Mouse (Mus musculus): ENCODE results near the gene Stx6. TPM values are rescaled to one million over a fixed set of nuclear protein-coding genes. Genes with fewer than 3 reads are reported as not detected.

Gene Stx6
- polyA plus RNA-seq (2015; fragmentation: Nextera tagmentation; extraction: Ambion mirVana): 48.7 and 49.9 TPM in 2 replicates

GRCm38 (mm10) chr1:155158141-155158969 is at the start of gene Stx6:
Gene Stx6 (plus strand): TSS chr1:155158715.
- peak within 1 kb of the TSS; percentile 93 for H3K27ac ChIP-seq (replicated peaks)
- peak within 1 kb of the TSS; percentile 93 for H3K9ac ChIP-seq
- no peaks in the 10 kb centered on the region for H3K36me3 ChIP-seq
- WGBS: 2% methylated on average over 47 of the region's 48 CpGs
- peaks cover 21% of the 10 kb centered on the region for H3K4me1 ChIP-seq
- peak within 1 kb of the TSS; percentile 98 for H3K4me3 ChIP-seq
- no peaks in the 10 kb centered on the region for H3K27me3 ChIP-seq (replicated peaks)
- peak within 1 kb of the TSS; percentile 81 for H3K4me2 ChIP-seq
- no peaks in the 10 kb centered on the region for H3K9me3 ChIP-seq
- ATAC-seq (ENCODE audit: extremely low read depth, insufficient number of reproducible peaks, low FRiP score, low TSS enrichment): peak; percentile 98

GRCm38 (mm10) chr1:155109387-155110350 is 48.8 kb upstream of the Stx6 start:
- H3K4me1 ChIP-seq: peaks cover 60% of the 10 kb centered on the region
- H3K9me3 ChIP-seq: no peaks in the 10 kb centered on the region
- peak overlapping the region; percentile 25 for H3K4me3 ChIP-seq
- no peaks in the 10 kb centered on the region for H3K27me3 ChIP-seq (replicated peaks)
- 11% methylated on average over 18 of the region's 18 CpGs for WGBS
- no peak for ATAC-seq (ENCODE audit: extremely low read depth, insufficient number of reproducible peaks, low FRiP score, low TSS enrichment)
- H3K4me2 ChIP-seq: peak overlapping the region; percentile 62
- no peaks in the 10 kb centered on the region for H3K36me3 ChIP-seq
- H3K27ac ChIP-seq (replicated peaks): peak overlapping the region; percentile 92
- peak overlapping the region; percentile 75 for H3K9ac ChIP-seq

GRCm38 (mm10) chr1:155111491-155111890 is 47.0 kb upstream of the Stx6 start:
- Histone ChIP-seq H3K4me1 (peaks cover 61% of the 10 kb centered on the region), H3K9me3 (no peaks in the 10 kb centered on the region), H3K4me2 (no peak overlapping the region), H3K9ac (no peak overlapping the region), H3K27me3 (replicated peaks) (no peaks in the 10 kb centered on the region), H3K27ac (replicated peaks) (no peak overlapping the region), H3K4me3 (no peak overlapping the region), H3K36me3 (no peaks in the 10 kb centered on the region)
- ATAC-seq (ENCODE audit: extremely low read depth, insufficient number of reproducible peaks, low FRiP score, low TSS enrichment): no peak
- 33% methylated on average over 6 of the region's 6 CpGs for WGBS

GRCm38 (mm10) chr1:155112118-155112517 is 46.4 kb upstream of the Stx6 start:
- Histone ChIP-seq H3K4me3 (no peak overlapping the region), H3K9ac (no peak overlapping the region), H3K9me3 (no peaks in the 10 kb centered on the region), H3K27me3 (replicated peaks) (no peaks in the 10 kb centered on the region), H3K4me2 (no peak overlapping the region), H3K27ac (replicated peaks) (no peak overlapping the region), H3K36me3 (no peaks in the 10 kb centered on the region), H3K4me1 (peaks cover 61% of the 10 kb centered on the region)
- 31% methylated on average over 4 of the region's 4 CpGs for WGBS
- no peak for ATAC-seq (ENCODE audit: extremely low read depth, insufficient number of reproducible peaks, low FRiP score, low TSS enrichment)

- WGBS: 77% methylated on average over 1 of the region's 1 CpGs
- no peak overlapping the region for H3K4me3 ChIP-seq
- no peaks in the 10 kb centered on the region for H3K36me3 ChIP-seq
- H3K27ac ChIP-seq (replicated peaks): no peak overlapping the region
- H3K4me2 ChIP-seq: no peak overlapping the region
- no peak overlapping the region for H3K9ac ChIP-seq
- H3K9me3 ChIP-seq: no peaks in the 10 kb centered on the region
- no peaks in the 10 kb centered on the region for H3K27me3 ChIP-seq (replicated peaks)
- peaks cover 57% of the 10 kb centered on the region for H3K4me1 ChIP-seq
- ATAC-seq (ENCODE audit: extremely low read depth, insufficient number of reproducible peaks, low FRiP score, low TSS enrichment): no peak
Measured at GRCm38 (mm10) chr1:155112875-155113274, 45.6 kb upstream of the Stx6 start.

GRCm38 (mm10) chr1:155113946-155114345 is 44.6 kb upstream of the Stx6 start:
- WGBS: 17% methylated on average over 3 of the region's 3 CpGs
- peaks cover 46% of the 10 kb centered on the region for H3K4me1 ChIP-seq
- no peak overlapping the region for H3K4me2 ChIP-seq
- ATAC-seq (ENCODE audit: extremely low read depth, insufficient number of reproducible peaks, low FRiP score, low TSS enrichment): no peak
- no peaks in the 10 kb centered on the region for H3K27me3 ChIP-seq (replicated peaks)
- H3K9me3 ChIP-seq: no peaks in the 10 kb centered on the region
- H3K27ac ChIP-seq (replicated peaks): peak overlapping the region; percentile 20; the same call in 1 of the 2 replicates
- no peak overlapping the region for H3K9ac ChIP-seq
- H3K4me3 ChIP-seq: no peak overlapping the region
- H3K36me3 ChIP-seq: no peaks in the 10 kb centered on the region

GRCm38 (mm10) chr1:155119719-155120118 is 38.8 kb upstream of the Stx6 start:
- Histone ChIP-seq H3K4me2 (no peak overlapping the region), H3K4me3 (no peak overlapping the region), H3K9me3 (no peaks in the 10 kb centered on the region), H3K36me3 (no peaks in the 10 kb centered on the region), H3K27ac (replicated peaks) (no peak overlapping the region), H3K4me1 (peaks cover 8% of the 10 kb centered on the region), H3K9ac (no peak overlapping the region), H3K27me3 (replicated peaks) (no peaks in the 10 kb centered on the region)
- no peak for ATAC-seq (ENCODE audit: extremely low read depth, insufficient number of reproducible peaks, low FRiP score, low TSS enrichment)
- WGBS: 65% methylated on average over 1 of the region's 1 CpGs

GRCm38 (mm10) chr1:155121977-155122939 is 36.3 kb upstream of the Stx6 start:
- H3K27ac ChIP-seq (replicated peaks): no peak overlapping the region
- no peaks in the 10 kb centered on the region for H3K36me3 ChIP-seq
- H3K4me1 ChIP-seq: peaks cover 10% of the 10 kb centered on the region; the same call in 1 of the 2 replicates
- no peaks in the 10 kb centered on the region for H3K9me3 ChIP-seq
- no peaks in the 10 kb centered on the region for H3K27me3 ChIP-seq (replicated peaks)
- no peak overlapping the region for H3K4me2 ChIP-seq
- peak overlapping the region; percentile 50; the same call in 1 of the 2 replicates for H3K9ac ChIP-seq
- H3K4me3 ChIP-seq: no peak overlapping the region
- WGBS: 70% methylated on average over 21 of the region's 21 CpGs
- ATAC-seq (ENCODE audit: extremely low read depth, insufficient number of reproducible peaks, low FRiP score, low TSS enrichment): no peak

- H3K27me3 ChIP-seq (replicated peaks): no peaks in the 10 kb centered on the region
- ATAC-seq (ENCODE audit: extremely low read depth, insufficient number of reproducible peaks, low FRiP score, low TSS enrichment): no peak
- H3K9me3 ChIP-seq: no peaks in the 10 kb centered on the region
- peaks cover 10% of the 10 kb centered on the region; the same call in 1 of the 2 replicates for H3K4me1 ChIP-seq
- WGBS: 87% methylated on average over 5 of the region's 5 CpGs
- no peaks in the 10 kb centered on the region for H3K36me3 ChIP-seq
- H3K4me3 ChIP-seq: no peak overlapping the region
- H3K9ac ChIP-seq: no peak overlapping the region
- no peak overlapping the region for H3K27ac ChIP-seq (replicated peaks)
- no peak overlapping the region for H3K4me2 ChIP-seq
Measured at GRCm38 (mm10) chr1:155124397-155124796, 34.1 kb upstream of the Stx6 start.

- ATAC-seq (ENCODE audit: extremely low read depth, insufficient number of reproducible peaks, low FRiP score, low TSS enrichment): no peak
- H3K36me3 ChIP-seq: peaks cover 4% of the 10 kb centered on the region; the same call in 1 of the 2 replicates
- H3K9ac ChIP-seq: no peak overlapping the region
- no peak overlapping the region for H3K4me2 ChIP-seq
- H3K27ac ChIP-seq (replicated peaks): no peak overlapping the region
- peaks cover 10% of the 10 kb centered on the region; the same call in 1 of the 2 replicates for H3K4me1 ChIP-seq
- no peak overlapping the region for H3K4me3 ChIP-seq
- no peaks in the 10 kb centered on the region for H3K27me3 ChIP-seq (replicated peaks)
- WGBS: 74% methylated on average over 5 of the region's 5 CpGs
- H3K9me3 ChIP-seq: no peaks in the 10 kb centered on the region
Measured at GRCm38 (mm10) chr1:155126716-155127115, 31.8 kb upstream of the Stx6 start.
